Mouse (Mus musculus): Measurements from ENCODE around the gene Cox14. TPM values are rescaled to one million over a fixed set of nuclear protein-coding genes. Genes with fewer than 3 reads are reported as not detected.

Gene Cox14
- 145 and 146 TPM in 2 replicates for polyA plus RNA-seq (2016; fragmentation: Nextera tagmentation; extraction: Ambion mirVana)

- H3K4me2 ChIP-seq: peak within 1 kb of the TSS; percentile 80
- peak; percentile 96 for ATAC-seq (ENCODE audit: insufficient number of reproducible peaks, insufficient read depth, low FRiP score, low TSS enrichment, low read depth)
- peak within 1 kb of the TSS; percentile 99 for H3K4me3 ChIP-seq (replicated peaks)
- H3K9ac ChIP-seq (replicated peaks): peak within 1 kb of the TSS; percentile 94
- peak within 1 kb of the TSS; percentile 94 for H3K27ac ChIP-seq
- H3K9me3 ChIP-seq: peaks cover 7% of the 10 kb centered on the region
- H3K27me3 ChIP-seq: no peaks in the 10 kb centered on the region
- H3K36me3 ChIP-seq: peaks cover 49% of the 10 kb centered on the region
- H3K4me1 ChIP-seq (replicated peaks): peaks cover 27% of the 10 kb centered on the region
- WGBS: under 1% methylated on average over 68 of the region's 68 CpGs
These were observed at the start of gene Cox14 for GRCm38 (mm10) chr15:99725341-99726155. Gene Cox14 (plus strand): TSS chr15:99725618.

- Histone ChIP-seq H3K27me3 (peaks cover 34% of the 10 kb centered on the region), H3K4me3 (replicated peaks) (no peak overlapping the region), H3K27ac (no peak overlapping the region), H3K4me2 (no peak overlapping the region), H3K9ac (replicated peaks) (no peak overlapping the region), H3K4me1 (replicated peaks) (peaks cover 13% of the 10 kb centered on the region), H3K9me3 (no peaks in the 10 kb centered on the region), H3K36me3 (no peaks in the 10 kb centered on the region)
- WGBS: 46% methylated on average over 8 of the region's 8 CpGs
- ATAC-seq (ENCODE audit: insufficient number of reproducible peaks, insufficient read depth, low FRiP score, low TSS enrichment, low read depth): no peak
These were observed 48.3 kb upstream of the Cox14 start for GRCm38 (mm10) chr15:99677089-99677488.

- no peaks in the 10 kb centered on the region for H3K9me3 ChIP-seq
- no peak for ATAC-seq (ENCODE audit: insufficient number of reproducible peaks, insufficient read depth, low FRiP score, low TSS enrichment, low read depth)
- H3K4me3 ChIP-seq (replicated peaks): no peak overlapping the region
- no peak overlapping the region for H3K9ac ChIP-seq (replicated peaks)
- no peak overlapping the region for H3K27ac ChIP-seq
- peaks cover 13% of the 10 kb centered on the region for H3K4me1 ChIP-seq (replicated peaks)
- H3K27me3 ChIP-seq: peaks cover 24% of the 10 kb centered on the region
- 15% methylated on average over 13 of the region's 13 CpGs for WGBS
- no peaks in the 10 kb centered on the region for H3K36me3 ChIP-seq
- no peak overlapping the region for H3K4me2 ChIP-seq
These were observed 47.2 kb upstream of the Cox14 start for GRCm38 (mm10) chr15:99678063-99678800.

GRCm38 (mm10) chr15:99679008-99679407, 46.4 kb upstream of the Cox14 start:
- WGBS: 54% methylated on average over 7 of the region's 7 CpGs
- peaks cover 17% of the 10 kb centered on the region; the same call in 1 of the 2 replicates for H3K27me3 ChIP-seq
- no peak overlapping the region for H3K9ac ChIP-seq (replicated peaks)
- no peaks in the 10 kb centered on the region for H3K9me3 ChIP-seq
- no peak overlapping the region for H3K4me3 ChIP-seq (replicated peaks)
- H3K27ac ChIP-seq: no peak overlapping the region
- no peaks in the 10 kb centered on the region for H3K36me3 ChIP-seq
- H3K4me2 ChIP-seq: no peak overlapping the region
- peaks cover 13% of the 10 kb centered on the region for H3K4me1 ChIP-seq (replicated peaks)
- no peak for ATAC-seq (ENCODE audit: insufficient number of reproducible peaks, insufficient read depth, low FRiP score, low TSS enrichment, low read depth)

- Histone ChIP-seq H3K4me3 (replicated peaks) (no peak overlapping the region), H3K4me2 (no peak overlapping the region), H3K27ac (no peak overlapping the region), H3K27me3 (peaks cover 4% of the 10 kb centered on the region; the same call in 1 of the 2 replicates), H3K36me3 (no peaks in the 10 kb centered on the region), H3K9ac (replicated peaks) (no peak overlapping the region), H3K9me3 (no peaks in the 10 kb centered on the region), H3K4me1 (replicated peaks) (peaks cover 6% of the 10 kb centered on the region; the same call in 1 of the 2 replicates)
- 91% methylated on average over 7 of the region's 7 CpGs for WGBS
- no peak for ATAC-seq (ENCODE audit: insufficient number of reproducible peaks, insufficient read depth, low FRiP score, low TSS enrichment, low read depth)
These were observed 42.5 kb upstream of the Cox14 start for GRCm38 (mm10) chr15:99682880-99683279.

- no peaks in the 10 kb centered on the region for H3K9me3 ChIP-seq
- no peak overlapping the region for H3K4me3 ChIP-seq (replicated peaks)
- WGBS: 94% methylated on average over 5 of the region's 5 CpGs
- no peaks in the 10 kb centered on the region for H3K4me1 ChIP-seq (replicated peaks)
- no peak overlapping the region for H3K9ac ChIP-seq (replicated peaks)
- H3K36me3 ChIP-seq: no peaks in the 10 kb centered on the region
- 0 out of 2 replicates have a peak, but pooled peaks cover 5% of the 10 kb centered on the region for H3K27me3 ChIP-seq
- no peak overlapping the region for H3K4me2 ChIP-seq
- ATAC-seq (ENCODE audit: insufficient number of reproducible peaks, insufficient read depth, low FRiP score, low TSS enrichment, low read depth): no peak
- no peak overlapping the region for H3K27ac ChIP-seq
These were observed 41.3 kb upstream of the Cox14 start for GRCm38 (mm10) chr15:99684156-99684555.

- ATAC-seq (ENCODE audit: insufficient number of reproducible peaks, insufficient read depth, low FRiP score, low TSS enrichment, low read depth): no peak
- peaks cover 11% of the 10 kb centered on the region; the same call in 1 of the 2 replicates for H3K4me1 ChIP-seq (replicated peaks)
- H3K27ac ChIP-seq: no peak overlapping the region
- no peak overlapping the region for H3K4me2 ChIP-seq
- H3K9me3 ChIP-seq: no peaks in the 10 kb centered on the region
- no peaks in the 10 kb centered on the region for H3K36me3 ChIP-seq
- no peak overlapping the region for H3K4me3 ChIP-seq (replicated peaks)
- H3K27me3 ChIP-seq: peaks cover 36% of the 10 kb centered on the region
- WGBS: 4% methylated on average over 4 of the region's 4 CpGs
- no peak overlapping the region for H3K9ac ChIP-seq (replicated peaks)
These were observed 36.7 kb upstream of the Cox14 start for GRCm38 (mm10) chr15:99688712-99689111.

- Histone ChIP-seq H3K4me1 (replicated peaks) (peaks cover 11% of the 10 kb centered on the region; the same call in 1 of the 2 replicates), H3K4me3 (replicated peaks) (no peak overlapping the region), H3K4me2 (no peak overlapping the region), H3K9me3 (no peaks in the 10 kb centered on the region), H3K27me3 (peaks cover 43% of the 10 kb centered on the region), H3K27ac (no peak overlapping the region), H3K36me3 (no peaks in the 10 kb centered on the region), H3K9ac (replicated peaks) (no peak overlapping the region)
- ATAC-seq (ENCODE audit: insufficient number of reproducible peaks, insufficient read depth, low FRiP score, low TSS enrichment, low read depth): no peak
- 24% methylated on average over 4 of the region's 4 CpGs for WGBS
These were observed 34.5 kb upstream of the Cox14 start for GRCm38 (mm10) chr15:99690924-99691323.

- Histone ChIP-seq H3K4me2 (no peak overlapping the region), H3K36me3 (no peaks in the 10 kb centered on the region), H3K4me3 (replicated peaks) (no peak overlapping the region), H3K9ac (replicated peaks) (0 out of 2 replicates have a peak overlapping the region, but pooled peaks have one; percentile 14), H3K27ac (no peak overlapping the region), H3K27me3 (peaks cover 53% of the 10 kb centered on the region), H3K9me3 (no peaks in the 10 kb centered on the region), H3K4me1 (replicated peaks) (peaks cover 11% of the 10 kb centered on the region; the same call in 1 of the 2 replicates)
- WGBS: 49% methylated on average over 9 of the region's 9 CpGs
- ATAC-seq (ENCODE audit: insufficient number of reproducible peaks, insufficient read depth, low FRiP score, low TSS enrichment, low read depth): no peak
These were observed 33.4 kb upstream of the Cox14 start for GRCm38 (mm10) chr15:99691976-99692375.

GRCm38 (mm10) chr15:99697309-99697708, 28.1 kb upstream of the Cox14 start:
- no peak for ATAC-seq (ENCODE audit: insufficient number of reproducible peaks, insufficient read depth, low FRiP score, low TSS enrichment, low read depth)
- Histone ChIP-seq H3K9me3 (no peaks in the 10 kb centered on the region), H3K4me1 (replicated peaks) (0 out of 2 replicates have a peak, but pooled peaks cover 4% of the 10 kb centered on the region), H3K9ac (replicated peaks) (no peak overlapping the region), H3K27me3 (peaks cover 48% of the 10 kb centered on the region), H3K4me2 (no peak overlapping the region), H3K4me3 (replicated peaks) (no peak overlapping the region), H3K27ac (no peak overlapping the region), H3K36me3 (no peaks in the 10 kb centered on the region)
- 20% methylated on average over 2 of the region's 2 CpGs for WGBS

GRCm38 (mm10) chr15:99698533-99699085, 26.8 kb upstream of the Cox14 start:
- peaks cover 39% of the 10 kb centered on the region for H3K27me3 ChIP-seq
- H3K9me3 ChIP-seq: no peaks in the 10 kb centered on the region
- no peak overlapping the region for H3K4me3 ChIP-seq (replicated peaks)
- ATAC-seq (ENCODE audit: insufficient number of reproducible peaks, insufficient read depth, low FRiP score, low TSS enrichment, low read depth): no peak
- H3K36me3 ChIP-seq: peaks cover 5% of the 10 kb centered on the region
- no peak overlapping the region for H3K9ac ChIP-seq (replicated peaks)
- H3K27ac ChIP-seq: no peak overlapping the region
- no peak overlapping the region for H3K4me2 ChIP-seq
- 33% methylated on average over 19 of the region's 20 CpGs for WGBS
- H3K4me1 ChIP-seq (replicated peaks): peaks cover 13% of the 10 kb centered on the region
